Mouse (Mus musculus) cerebellum, adult 2 months (tissue): ENCODE measurements around the gene Clcn3. TPM values are rescaled to one million over a fixed set of nuclear protein-coding genes. Genes with fewer than 3 reads are reported as not detected.

Source experiments
- DNase-seq, 2 experiments: peaks; one replicate each; pipeline ENCODE4 v3.0.0; 2021
- H3K27ac ChIP-seq: fragments of 200-500 bp; 2 replicates; pipeline ENCODE4 v1.5.1; 2012; ENCODE audit warnings: low read length, control low read depth, inconsistent platforms; ENCODE audit not compliant: insufficient read depth
- H3K27me3 ChIP-seq: fragments of 200-500 bp; 2 replicates; pipeline ENCODE4 v1.6.1; 2012; ENCODE audit warnings: inconsistent platforms, mild to moderate bottlenecking, low read length, moderate library complexity; ENCODE audit not compliant: control insufficient read depth, insufficient read depth
- H3K4me1 ChIP-seq: fragments of 200-500 bp; 2 replicates; pipeline ENCODE4 v1.6.1; 2011; ENCODE audit warnings: low read length; ENCODE audit not compliant: control insufficient read depth, insufficient read depth
- H3K4me3 ChIP-seq: fragments of 200-500 bp; replicated peaks from 2 replicates; pipeline ENCODE3; 2011; ENCODE audit warnings: mild to moderate bottlenecking, low read depth, low read length, control low read depth; ENCODE audit not compliant: insufficient read depth
- CTCF ChIP-seq: fragments of 200-500 bp; IDR thresholded peaks from 2 replicates; pipeline ENCODE4 v1.5.1; 2011; ENCODE audit warnings: low read depth, mild to moderate bottlenecking, control low read depth, low read length, moderate library complexity, borderline replicate concordance; ENCODE audit not compliant: insufficient read depth
- POLR2A ChIP-seq: fragments of 200-500 bp; IDR thresholded peaks from 2 replicates; pipeline ENCODE4 v1.6.1; 2011; ENCODE audit warnings: low read length, control low read depth, borderline replicate concordance; ENCODE audit not compliant: insufficient read depth
- WGBS: fragments of 180-500 bp; shearing (Covaris S2); methylation state at CpG from one replicate; pipeline ENCODE4 v1.1.7; 2018; 5-methylcytosine and 5-hydroxymethylcytosine counted together
- polyA plus RNA-seq: library from polyadenylated mRNA; depleted of rRNA; stranded (reverse); fragments of >200 nt; gene quantifications from 2 replicates; pipeline ENCODE4 v1.2.3, GENCODE M21; 2012

The Clcn3 gene
- polyA plus RNA-seq, 1 experiment, result 81.0 TPM

- TF ChIP-seq CTCF, result no peak
- no peak for TF ChIP-seq POLR2A
- no peak overlapping the region for H3K4me3 ChIP-seq
- 50% methylated on average over 1 of the region's 1 CpGs for WGBS
- no peak overlapping the region for H3K27ac ChIP-seq
- no peak for DNase-seq
- H3K27me3 ChIP-seq, result no peaks in the 10 kb centered on the region
- H3K4me1 ChIP-seq, result peaks cover 5% of the 10 kb centered on the region; the same call in 1 of the 2 replicates
These were observed 1.7 kb downstream of the Clcn3 start for GRCm38 (mm10) chr8:60981388-60981787.

- DNase-seq, result no peak
- 26% methylated on average over 5 of the region's 5 CpGs for WGBS
- TF ChIP-seq CTCF (no peak), POLR2A (no peak)
- Histone ChIP-seq H3K27me3 (no peaks in the 10 kb centered on the region), H3K27ac (no peak overlapping the region), H3K4me3 (no peak overlapping the region), H3K4me1 (peaks cover 5% of the 10 kb centered on the region; the same call in 1 of the 2 replicates)
These were observed 4.6 kb downstream of the Clcn3 start for GRCm38 (mm10) chr8:60978496-60978895.

- H3K27me3 ChIP-seq, result no peaks in the 10 kb centered on the region
These were observed 6.3 kb downstream of the Clcn3 start for GRCm38 (mm10) chr8:60976818-60977217.

GRCm38 (mm10) chr8:60974837-60975236 is 8.3 kb downstream of the Clcn3 start:
- WGBS, result 86% methylated on average over 2 of the region's 2 CpGs
- no peaks in the 10 kb centered on the region for H3K27me3 ChIP-seq
- DNase-seq, result no peak
- TF ChIP-seq POLR2A, result no peak
- no peak for TF ChIP-seq CTCF
- no peak overlapping the region for H3K27ac ChIP-seq
- H3K4me1 ChIP-seq, result peaks cover 11% of the 10 kb centered on the region; the same call in 1 of the 2 replicates
- no peak overlapping the region for H3K4me3 ChIP-seq

More at GRCm38 (mm10) chr8:60976818-60977217, 6.3 kb downstream of the Clcn3 start:
- DNase-seq, result no peak
- TF ChIP-seq POLR2A, result no peak
- no peak for TF ChIP-seq CTCF
- Histone ChIP-seq H3K4me3 (no peak overlapping the region), H3K4me1 (peaks cover 7% of the 10 kb centered on the region; the same call in 1 of the 2 replicates), H3K27ac (no peak overlapping the region)
- 87% methylated on average over 9 of the region's 9 CpGs for WGBS

- Histone ChIP-seq H3K4me1 (peaks cover 9% of the 10 kb centered on the region), H3K27me3 (no peaks in the 10 kb centered on the region), H3K27ac (no peak overlapping the region), H3K4me3 (no peak overlapping the region)
- DNase-seq, result no peak
- TF ChIP-seq CTCF (no peak), POLR2A (no peak)
- WGBS, result 80% methylated on average over 2 of the region's 2 CpGs
These were observed 9.7 kb downstream of the Clcn3 start for GRCm38 (mm10) chr8:60973448-60973847.

- TF ChIP-seq CTCF (no peak), POLR2A (no peak)
- peaks cover 9% of the 10 kb centered on the region for H3K4me1 ChIP-seq
- no peak overlapping the region for H3K4me3 ChIP-seq
- no peak overlapping the region for H3K27ac ChIP-seq
- DNase-seq, result peak; percentile 42 to 51
- H3K27me3 ChIP-seq, result no peaks in the 10 kb centered on the region
- 47% methylated on average over 4 of the region's 4 CpGs for WGBS
These were observed 11.3 kb downstream of the Clcn3 start for GRCm38 (mm10) chr8:60971808-60972207.

GRCm38 (mm10) chr8:60969091-60969490 is 14.0 kb downstream of the Clcn3 start:
- DNase-seq, result no peak
- WGBS, result 37% methylated on average over 2 of the region's 2 CpGs
- H3K27me3 ChIP-seq, result no peaks in the 10 kb centered on the region
- peaks cover 13% of the 10 kb centered on the region for H3K4me1 ChIP-seq
- no peak overlapping the region for H3K27ac ChIP-seq
- H3K4me3 ChIP-seq, result no peak overlapping the region
- no peak for TF ChIP-seq CTCF
- no peak for TF ChIP-seq POLR2A

GRCm38 (mm10) chr8:60965741-60966140 is 17.4 kb downstream of the Clcn3 start:
- DNase-seq, result peak in 1 of 2 experiments; percentile 59
- no peak overlapping the region for H3K27ac ChIP-seq
- 19% methylated on average over 3 of the region's 3 CpGs for WGBS
- H3K4me3 ChIP-seq, result no peak overlapping the region
- peaks cover 6% of the 10 kb centered on the region for H3K4me1 ChIP-seq
- no peak for TF ChIP-seq POLR2A
- no peaks in the 10 kb centered on the region for H3K27me3 ChIP-seq
